Mouse (Mus musculus) midbrain, embryonic 10.5 days (tissue): ENCODE results near the gene Gal3st1. TPM values are rescaled to one million over a fixed set of nuclear protein-coding genes. Genes with fewer than 3 reads are reported as not detected.

Experiments
- DNase-seq: peaks from one replicate; pipeline ENCODE4 v3.0.0-alpha.2; 2017; ENCODE audit warnings: low spot score
- H3K27ac ChIP-seq: fragments of 300-500 bp; sonication (generic); replicated peaks from 2 replicates; pipeline ENCODE4 v1.5.1; 2016; ENCODE audit warnings: mild to moderate bottlenecking
- H3K27me3 ChIP-seq: fragments of 300-500 bp; sonication (generic); 2 replicates; pipeline ENCODE4 v1.6.1; 2016; ENCODE audit warnings: low read depth, mild to moderate bottlenecking; ENCODE audit not compliant: poor library complexity, severe bottlenecking
- H3K36me3 ChIP-seq: fragments of 300-500 bp; sonication (generic); 2 replicates; pipeline ENCODE4 v1.6.1; 2016; ENCODE audit warnings: mild to moderate bottlenecking, moderate library complexity
- H3K4me1 ChIP-seq: fragments of 300-500 bp; sonication (generic); 2 replicates; pipeline ENCODE4 v1.6.1; 2016
- H3K4me3 ChIP-seq: fragments of 300-500 bp; sonication (generic); 2 replicates; pipeline ENCODE4 v1.5.1; 2016; ENCODE audit warnings: mild to moderate bottlenecking, moderate library complexity
- H3K9me3 ChIP-seq: fragments of 300-500 bp; sonication (generic); replicated peaks from 2 replicates; pipeline ENCODE4 v1.6.1; 2016; ENCODE audit warnings: mild to moderate bottlenecking
- WGBS: fragments of 180-500 bp; shearing (Covaris S2); methylation state at CpG from one replicate; pipeline ENCODE4 v1.1.7; 2016; 5-methylcytosine and 5-hydroxymethylcytosine counted together
- polyA plus RNA-seq: library from polyadenylated mRNA; unstranded; fragments of >200 nt; fragmentation: Nextera tagmentation; extraction: Ambion mirVana; gene quantifications from 2 replicates; pipeline ENCODE4 v1.2.1, GENCODE M21; 2016

The Gal3st1 gene
- polyA plus RNA-seq, 1 experiment from 2014 or later = 0.16 TPM

GRCm38 (mm10) chr11:4043081-4043480 is 59.6 kb downstream of the Gal3st1 start:
- H3K36me3 ChIP-seq = no peaks in the 10 kb centered on the region
- WGBS = 88% methylated on average over 7 of the region's 7 CpGs
- H3K4me1 ChIP-seq = no peaks in the 10 kb centered on the region
- no peak for DNase-seq
- H3K27me3 ChIP-seq = no peaks in the 10 kb centered on the region
- H3K27ac ChIP-seq = no peak overlapping the region
- no peaks in the 10 kb centered on the region for H3K9me3 ChIP-seq
- H3K4me3 ChIP-seq = no peak overlapping the region

GRCm38 (mm10) chr11:4046526-4046925 is 63.1 kb downstream of the Gal3st1 start:
- Histone ChIP-seq H3K27me3 (no peaks in the 10 kb centered on the region), H3K36me3 (no peaks in the 10 kb centered on the region), H3K9me3 (no peaks in the 10 kb centered on the region), H3K4me1 (no peaks in the 10 kb centered on the region), H3K27ac (no peak overlapping the region), H3K4me3 (no peak overlapping the region)
- DNase-seq = no peak
- 81% methylated on average over 4 of the region's 5 CpGs for WGBS

- DNase-seq = no peak
- 90% methylated on average over 2 of the region's 2 CpGs for WGBS
- Histone ChIP-seq H3K4me1 (no peaks in the 10 kb centered on the region), H3K36me3 (no peaks in the 10 kb centered on the region), H3K9me3 (no peaks in the 10 kb centered on the region), H3K27me3 (no peaks in the 10 kb centered on the region), H3K4me3 (no peak overlapping the region), H3K27ac (no peak overlapping the region)
Measured at GRCm38 (mm10) chr11:4047766-4048165, 64.3 kb downstream of the Gal3st1 start.

- H3K27me3 ChIP-seq = no peaks in the 10 kb centered on the region
- 84% methylated on average over 6 of the region's 6 CpGs for WGBS
- no peak overlapping the region for H3K4me3 ChIP-seq
- DNase-seq = no peak
- H3K9me3 ChIP-seq = no peaks in the 10 kb centered on the region
- H3K27ac ChIP-seq = no peak overlapping the region
- H3K36me3 ChIP-seq = no peaks in the 10 kb centered on the region
- no peaks in the 10 kb centered on the region for H3K4me1 ChIP-seq
Measured at GRCm38 (mm10) chr11:4048438-4048837, 65.0 kb downstream of the Gal3st1 start.

Other genes starting within 250 kb of the Gal3st1 start
- gene Osbp2, start 119.7 kb upstream of the Gal3st1 start, polyA plus RNA-seq = 1.4 and 2.2 TPM in 2 replicates
- 1.4 and 1.5 TPM in 2 replicates for gene 4921536K21Rik, start 88.5 kb upstream of the Gal3st1 start, polyA plus RNA-seq
- gene Dusp18, start 88.4 kb upstream of the Gal3st1 start, polyA plus RNA-seq = 18.9 and 23.2 TPM in 2 replicates
- gene Slc35e4, start 69.0 kb upstream of the Gal3st1 start, polyA plus RNA-seq = 5.2 and 5.5 TPM in 2 replicates
- gene Tcn2, start 51.5 kb upstream of the Gal3st1 start, polyA plus RNA-seq = 24.5 and 28.1 TPM in 2 replicates
- gene Pes1, start 19.7 kb upstream of the Gal3st1 start, polyA plus RNA-seq = 96.3 and 103 TPM in 2 replicates
- 0.19 and 0.33 TPM in 2 replicates for gene 4930556J24Rik, start 6.9 kb upstream of the Gal3st1 start, polyA plus RNA-seq
- not detected in 2 replicates for gene Sec14l4, start 47.8 kb downstream of the Gal3st1 start, polyA plus RNA-seq
- gene Sec14l3, start 81.2 kb downstream of the Gal3st1 start, polyA plus RNA-seq = not detected in 2 replicates
- gene Mtfp1, start 111.8 kb downstream of the Gal3st1 start, polyA plus RNA-seq = 8.1 and 10.3 TPM in 2 replicates
- 2.2 and 2.9 TPM in 2 replicates for gene Sec14l2, start 139.8 kb downstream of the Gal3st1 start, polyA plus RNA-seq
- 21.3 and 29.3 TPM in 2 replicates for gene Rnf215, start 151.6 kb downstream of the Gal3st1 start, polyA plus RNA-seq
- gene Ccdc157, start 176.7 kb downstream of the Gal3st1 start, polyA plus RNA-seq = 6.9 and 8.3 TPM in 2 replicates
- gene Sf3a1, start 176.7 kb downstream of the Gal3st1 start, polyA plus RNA-seq = 95.2 and 97.1 TPM in 2 replicates
- gene Tbc1d10a, start 203.2 kb downstream of the Gal3st1 start, polyA plus RNA-seq = 26.3 and 26.4 TPM in 2 replicates
- gene Castor1, start 234.6 kb downstream of the Gal3st1 start, polyA plus RNA-seq = 2.7 and 3.4 TPM in 2 replicates